Mouse (Mus musculus) fat pad, adult 2 months (tissue): ENCODE results near the gene Espl1.

ENCODE experiments used
- DNase-seq: peaks from one replicate; pipeline ENCODE4 v3.0.0-alpha.2; 2011; ENCODE audit warnings: low read depth, low spot score; ENCODE audit errors: extremely low read depth

The Espl1 gene

GRCm38 (mm10) chr15:102273982-102274716 lies 21.9 kb upstream of the Espl1 start:
- DNase-seq: no peak

GRCm38 (mm10) chr15:102278726-102279091 lies 17.4 kb upstream of the Espl1 start:
- DNase-seq: no peak

GRCm38 (mm10) chr15:102279092-102279782 lies 16.8 kb upstream of the Espl1 start, which contains the start of gene Mfsd5:
TSS of gene Mfsd5 (plus strand) at chr15:102279454.
- DNase-seq: no peak

GRCm38 (mm10) chr15:102279783-102280520 lies 16.1 kb upstream of the Espl1 start:
- DNase-seq: no peak

- DNase-seq: no peak
Measured at GRCm38 (mm10) chr15:102280623-102281022, 15.4 kb upstream of the Espl1 start.

- no peak for DNase-seq
Measured at GRCm38 (mm10) chr15:102282463-102283292, 13.4 kb upstream of the Espl1 start.

GRCm38 (mm10) chr15:102283648-102284047 lies 12.4 kb upstream of the Espl1 start:
- DNase-seq: no peak

- no peak for DNase-seq
Measured at GRCm38 (mm10) chr15:102287395-102287794, 8.7 kb upstream of the Espl1 start.

GRCm38 (mm10) chr15:102296368-102297006 lies 421 bp downstream of the Espl1 start:
- no peak for DNase-seq

- no peak for DNase-seq
Measured at GRCm38 (mm10) chr15:102302542-102302941, 6.5 kb downstream of the Espl1 start.

- DNase-seq: no peak
Measured at GRCm38 (mm10) chr15:102308717-102309116, 12.7 kb downstream of the Espl1 start.

GRCm38 (mm10) chr15:102310074-102310845 lies 14.2 kb downstream of the Espl1 start:
- DNase-seq: no peak

- no peak for DNase-seq
Measured at GRCm38 (mm10) chr15:102311489-102311888, 15.4 kb downstream of the Espl1 start.

GRCm38 (mm10) chr15:102315292-102315691 lies 19.2 kb downstream of the Espl1 start:
- no peak for DNase-seq

- DNase-seq: no peak
Measured at GRCm38 (mm10) chr15:102316263-102316662, 20.2 kb downstream of the Espl1 start.

- no peak for DNase-seq
Measured at GRCm38 (mm10) chr15:102324654-102325473, 28.8 kb downstream of the Espl1 start.

- no peak for DNase-seq
Measured at GRCm38 (mm10) chr15:102326022-102326576, 30.0 kb downstream of the Espl1 start, which contains the start of gene Pfdn5. TSS of gene Pfdn5 (plus strand) at chr15:102326116.

GRCm38 (mm10) chr15:102326892-102327291 lies 30.8 kb downstream of the Espl1 start:
- no peak for DNase-seq
